Mouse (Mus musculus): ENCODE results near the gene Scd1. TPM values are rescaled to one million over a fixed set of nuclear protein-coding genes. Genes with fewer than 3 reads are reported as not detected.

Gene Scd1
- total and polyA plus RNA-seq, 3 experiments: 100 to 183 TPM; not detected in 1

DNA sequence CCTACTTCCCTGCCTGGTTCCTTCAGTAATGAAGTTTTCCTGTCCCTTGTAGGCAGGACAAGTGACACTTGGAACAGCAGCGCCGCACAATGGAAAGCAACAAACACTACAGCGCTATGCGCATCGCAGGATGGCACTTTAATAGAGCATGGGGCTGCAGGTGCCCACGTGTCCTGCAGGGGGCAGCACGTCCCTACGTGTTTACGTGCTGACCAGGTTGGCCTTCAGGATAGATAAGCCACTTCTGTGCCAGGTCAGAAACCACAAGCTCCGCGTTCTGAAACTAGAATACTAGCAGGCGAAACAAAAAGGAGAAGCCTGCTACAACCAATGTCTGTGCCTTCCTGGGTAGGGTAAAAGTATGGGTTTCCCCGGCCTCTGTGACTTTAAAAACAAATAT, 44.1 kb downstream of the Scd1 start (continued):
- TF ChIP-seq NELFE (IDR thresholded peaks at IDR 0.05; ENCODE audit: low read depth, low read length) (no peak), UBTF (IDR thresholded peaks at IDR 0.05; ENCODE audit: borderline replicate concordance, insufficient read depth, low read depth, low read length) (no peak), E2F4 (IDR thresholded peaks at IDR 0.05; ENCODE audit: borderline replicate concordance, low read depth, low read length) (no peak), CTCF (IDR thresholded peaks at IDR 0.05 in 2 of 3, conservative IDR thresholded peaks at IDR 0.05 in 1 of 3; ENCODE audit: control insufficient read depth in 1 of 3, insufficient read depth in 1 of 3, low read depth in 2 of 3, low read length in 3 of 3, poor library complexity in 1 of 3, severe bottlenecking in 1 of 3) (peak in 2 of 3 experiments; percentile 94 to 100; a peak in 5 of 6 replicates), TCF12 (IDR thresholded peaks at IDR 0.05; ENCODE audit: low read depth, low read length) (peak; percentile 34; the same call in 1 of the 2 replicates), KAT2A (conservative IDR thresholded peaks at IDR 0.05; ENCODE audit: low read depth, low read length) (no peak), ZMIZ1 (IDR thresholded peaks at IDR 0.05; ENCODE audit: low read depth, low read length) (no peak), CHD1 (IDR thresholded peaks at IDR 0.05; ENCODE audit: low read depth, low read length) (no peak), SIN3A (IDR thresholded peaks at IDR 0.05; ENCODE audit: low read length) (peak; percentile 71; the same call in 1 of the 2 replicates), TBP (IDR thresholded peaks at IDR 0.05; ENCODE audit: low read depth, low read length) (0 out of 2 replicates have a peak, but pooled peaks have one; percentile 54), JUND (IDR thresholded peaks at IDR 0.05; ENCODE audit: low read depth, low read length) (no peak), ZNF384 (IDR thresholded peaks at IDR 0.05; ENCODE audit: low read depth, low read length) (peak; percentile 39; the same call in 1 of the 2 replicates), GATA1 (IDR thresholded peaks at IDR 0.05; ENCODE audit: low read depth, low read length) (peak; percentile 91), MEF2A (IDR thresholded peaks at IDR 0.05; ENCODE audit: extremely low read depth, insufficient replicate concordance, low read depth, low read length, poor library complexity, severe bottlenecking) (0 out of 2 replicates have a peak, but pooled peaks have one; percentile 11), POLR2A (IDR thresholded peaks at IDR 0.05; ENCODE audit: control insufficient read depth in 1 of 2, insufficient read depth in 1 of 2, low read depth in 1 of 2, low read length in 2 of 2, poor library complexity in 1 of 2) (no peak), MAX (IDR thresholded peaks at IDR 0.05; ENCODE audit: low read length) (peak; percentile 94), SMC3 (IDR thresholded peaks at IDR 0.05; ENCODE audit: low read depth, low read length) (peak; percentile 100), MAFK (IDR thresholded peaks at IDR 0.05; ENCODE audit: borderline replicate concordance, low read depth, low read length) (no peak), MYC (IDR thresholded peaks at IDR 0.05; ENCODE audit: low read depth, low read length) (peak; percentile 83), BHLHE40 (IDR thresholded peaks at IDR 0.05; ENCODE audit: borderline replicate concordance, low read depth, low read length) (0 out of 2 replicates have a peak, but pooled peaks have one; percentile 40)

DNA sequence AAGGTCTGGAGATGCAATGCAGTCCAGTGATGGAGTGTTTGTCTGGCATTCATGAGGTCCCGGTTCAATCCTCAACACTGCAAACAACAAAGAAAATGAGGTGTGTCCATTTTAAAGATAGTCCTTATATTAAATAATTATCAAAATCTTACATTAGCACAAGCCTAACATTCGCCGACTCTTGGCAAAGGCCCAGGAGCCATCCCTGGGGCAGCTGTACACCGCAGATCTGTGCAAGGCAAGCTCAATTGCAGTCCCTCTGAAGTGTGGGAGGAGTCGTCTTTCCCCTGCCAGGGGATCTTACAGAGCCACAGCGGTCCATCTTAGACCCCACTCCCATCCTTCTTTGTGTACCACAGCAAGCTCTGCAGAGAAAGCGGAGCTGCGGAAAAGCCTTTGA, 49.0 kb downstream of the Scd1 start:
- peak; percentile 21 for DNase-seq (ENCODE audit: low read depth, low spot score)
- no peak overlapping the region for H3K9ac ChIP-seq (ENCODE audit: control insufficient read depth, low read depth, low read length, poor library complexity, severe bottlenecking)
- TF ChIP-seq MAX (IDR thresholded peaks at IDR 0.05; ENCODE audit: low read length): no peak
- TF ChIP-seq POLR2AphosphoS2 (IDR thresholded peaks at IDR 0.05; ENCODE audit: low read length): no peak
- TF ChIP-seq EP300 (IDR thresholded peaks at IDR 0.05; ENCODE audit: low read depth in 1 of 2, low read length in 2 of 2): no peak
- TF ChIP-seq BHLHE40 (IDR thresholded peaks at IDR 0.05; ENCODE audit: borderline replicate concordance, low read depth, low read length): no peak

More for the DNA sequence above, 49.0 kb downstream of the Scd1 start:
- H3K79me2 ChIP-seq (ENCODE audit: control insufficient read depth, insufficient read depth, low read length, poor library complexity): no peaks in the 10 kb centered on the region
- H3K4me1 ChIP-seq (ENCODE audit: control insufficient read depth in 1 of 2, insufficient read depth in 2 of 2, low read length in 2 of 2): no peaks in the 10 kb centered on the region; a peak in 1 of 4 replicates
- H3K36me3 ChIP-seq (ENCODE audit: control insufficient read depth in 1 of 2, insufficient read depth in 2 of 2, low read length in 2 of 2): no peaks in the 10 kb centered on the region
- peaks cover 13 to 20% of the 10 kb centered on the region in 2 experiments for H3K27me3 ChIP-seq (ENCODE audit: control insufficient read depth in 1 of 2, insufficient read depth in 2 of 2, low read length in 2 of 2)
- no peak overlapping the region for H3K27ac ChIP-seq (ENCODE audit: control insufficient read depth, low read depth, low read length)
- H3K9me3 ChIP-seq (replicated peaks; ENCODE audit: insufficient read depth, low read length): no peaks in the 10 kb centered on the region
- no peak overlapping the region for H3K4me3 ChIP-seq (ENCODE audit: control insufficient read depth in 1 of 2, insufficient read depth in 1 of 2, low read depth in 2 of 2, low read length in 2 of 2)
